Mouse (Mus musculus): ENCODE data around the gene Tfap2a. TPM values are rescaled to one million over a fixed set of nuclear protein-coding genes. Genes with fewer than 3 reads are reported as not detected.
A peak's percentile ranks its signal among the peaks of the same experiment; 100 is the strongest.

Gene Tfap2a
- polyA plus RNA-seq, 1 experiment from 2014 or later = 13.7 TPM

DNA sequence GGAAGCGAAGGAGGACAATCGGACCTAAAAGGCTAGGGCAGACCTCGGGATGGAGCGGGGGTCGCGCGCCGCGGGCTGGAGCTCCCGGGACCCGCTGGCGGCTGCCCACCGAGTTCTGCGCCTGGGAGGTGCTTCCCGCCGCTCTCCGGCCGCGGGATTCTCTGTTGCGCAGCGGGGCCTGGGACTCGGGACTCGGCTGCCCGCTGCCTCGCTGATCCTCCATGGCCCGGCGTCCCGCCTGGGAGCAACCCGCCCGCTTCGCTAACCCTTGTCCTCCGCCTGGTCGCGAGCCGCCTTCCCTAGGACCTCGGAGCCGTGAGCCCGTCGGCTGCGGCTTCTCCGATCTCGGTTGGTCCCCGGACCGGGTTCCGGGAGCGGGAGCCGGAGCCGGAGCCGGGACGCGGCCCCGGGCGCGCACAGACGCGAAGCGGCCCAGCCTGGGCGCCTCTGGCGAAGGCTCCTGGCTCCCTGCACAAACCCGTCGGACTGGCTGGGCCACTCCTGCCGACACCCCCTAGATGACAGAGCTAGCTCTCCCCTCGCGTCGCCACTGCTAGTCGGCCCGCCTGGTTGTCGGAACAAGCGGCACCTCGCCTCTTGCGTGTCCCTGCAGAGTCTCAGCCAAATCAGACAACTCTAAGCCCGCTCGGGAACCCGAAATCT lies 6.9 kb downstream of the Tfap2a start:
- H3K27ac ChIP-seq (ENCODE audit: low read depth, low read length) = peak overlapping the region; percentile 95
- H3K4me1 ChIP-seq (ENCODE audit: control insufficient read depth, insufficient read depth, low read length) = no peaks in the 10 kb centered on the region; the same call in 1 of the 2 replicates
- ATAC-seq (ENCODE audit: insufficient read depth, low FRiP score, low TSS enrichment) (peak; percentile 42), DNase-seq (ENCODE audit: low spot score) (peak; percentile 53)
- WGBS = 0% methylated on average over 64 of the region's 74 CpGs
- peaks cover 78% of the 10 kb centered on the region for H3K27me3 ChIP-seq (ENCODE audit: control insufficient read depth, insufficient read depth, low read length)
- peak overlapping the region; percentile 89 for H3K9ac ChIP-seq (ENCODE audit: low read length)
- H3K36me3 ChIP-seq (ENCODE audit: control insufficient read depth, insufficient read depth, low read length) = no peaks in the 10 kb centered on the region
- peak overlapping the region; percentile 53 for H3K4me3 ChIP-seq (ENCODE audit: low read depth, low read length)
- no peaks in the 10 kb centered on the region for H3K9me3 ChIP-seq (ENCODE audit: control insufficient read depth, low read length)
- peak overlapping the region; percentile 71 for H3K4me2 ChIP-seq (ENCODE audit: low read depth)

DNA sequence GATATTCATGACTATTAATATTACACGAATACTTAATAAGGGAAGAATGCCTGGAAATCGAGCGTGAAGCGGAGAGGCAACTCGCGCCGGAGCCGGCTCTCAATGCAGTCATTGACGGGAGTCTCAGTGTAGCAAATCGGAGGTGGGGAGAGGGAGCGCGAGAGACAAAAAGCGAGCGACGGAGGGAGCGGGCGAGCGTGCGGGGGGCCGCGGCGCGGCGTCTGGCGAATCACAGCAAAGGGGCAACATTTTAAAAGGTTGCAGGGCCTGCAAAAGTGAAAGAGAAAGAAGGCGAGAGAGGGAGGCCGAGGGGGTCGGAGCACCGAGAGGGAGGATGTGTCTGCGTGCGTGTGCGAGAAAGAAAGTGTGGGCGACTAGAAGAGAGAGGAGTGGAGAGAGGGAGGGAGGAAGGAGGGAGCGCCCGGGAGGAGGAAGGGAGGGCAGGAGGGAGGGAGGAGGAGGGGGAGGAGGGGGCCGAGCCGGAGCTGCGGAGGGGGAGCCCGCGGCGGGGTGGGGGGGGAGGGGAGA lies 7.5 kb downstream of the Tfap2a start:
- H3K27ac ChIP-seq (ENCODE audit: low read depth, low read length) = peak overlapping the region; percentile 95
- H3K9me3 ChIP-seq (ENCODE audit: control insufficient read depth, low read length) = no peaks in the 10 kb centered on the region
- H3K4me2 ChIP-seq (ENCODE audit: low read depth) = peak overlapping the region; percentile 71
- no peaks in the 10 kb centered on the region; the same call in 1 of the 2 replicates for H3K4me1 ChIP-seq (ENCODE audit: control insufficient read depth, insufficient read depth, low read length)
- H3K27me3 ChIP-seq (ENCODE audit: control insufficient read depth, insufficient read depth, low read length) = peaks cover 77% of the 10 kb centered on the region
- DNase-seq (ENCODE audit: low spot score) (peak; percentile 87), ATAC-seq (ENCODE audit: insufficient read depth, low FRiP score, low TSS enrichment) (peak; percentile 65)
- no peaks in the 10 kb centered on the region for H3K36me3 ChIP-seq (ENCODE audit: control insufficient read depth, insufficient read depth, low read length)
- H3K4me3 ChIP-seq (ENCODE audit: low read depth, low read length) = peak overlapping the region; percentile 53
- peak overlapping the region; percentile 89 for H3K9ac ChIP-seq (ENCODE audit: low read length)
- WGBS = under 1% methylated on average over 32 of the region's 41 CpGs

DNA sequence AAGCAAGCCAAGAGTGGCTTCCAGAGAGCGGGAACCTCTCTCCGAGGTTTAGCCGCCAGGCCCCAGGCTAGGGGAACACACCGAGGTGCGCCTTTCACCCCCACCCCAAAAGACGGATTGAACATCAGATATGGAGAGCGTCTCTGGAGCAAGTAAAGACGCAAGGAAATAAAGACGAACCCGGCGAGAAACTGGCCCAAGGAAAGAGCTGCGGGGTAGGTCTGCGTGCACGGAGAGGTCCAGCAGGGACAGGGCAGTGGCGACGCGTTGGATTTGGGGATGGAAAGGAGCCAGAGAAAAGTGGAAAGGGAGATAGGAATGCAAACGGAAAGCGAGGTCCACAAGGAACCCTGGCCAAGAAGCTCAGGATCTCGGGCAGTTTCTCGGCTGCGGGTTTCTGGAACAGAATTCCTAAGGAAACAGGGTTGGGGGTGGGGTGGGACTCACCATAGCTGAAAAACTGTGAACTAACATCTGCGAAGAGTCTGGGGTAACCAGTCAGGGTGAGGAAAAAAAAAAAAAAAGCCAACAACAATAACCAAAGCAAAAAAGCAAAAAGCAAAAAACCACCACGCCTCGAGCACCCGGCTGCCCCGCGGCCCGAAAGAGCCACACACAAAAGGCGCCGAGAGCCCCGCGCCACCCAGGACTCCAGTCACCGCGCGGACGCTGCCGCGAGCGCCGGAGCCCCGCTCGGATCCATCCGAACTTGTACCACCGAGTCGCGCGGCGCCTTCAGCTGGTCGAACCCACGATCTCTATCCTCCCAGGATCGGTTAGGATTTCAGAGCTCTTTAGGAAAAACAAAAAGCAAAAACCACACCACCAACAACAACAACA lies 8.4 kb downstream of the Tfap2a start:
- H3K36me3 ChIP-seq (ENCODE audit: control insufficient read depth, insufficient read depth, low read length) = no peaks in the 10 kb centered on the region
- H3K27ac ChIP-seq (ENCODE audit: low read depth, low read length) = peak overlapping the region; percentile 95
- no peaks in the 10 kb centered on the region for H3K9me3 ChIP-seq (ENCODE audit: control insufficient read depth, low read length)
- H3K4me2 ChIP-seq (ENCODE audit: low read depth) = peak overlapping the region; percentile 71
- H3K27me3 ChIP-seq (ENCODE audit: control insufficient read depth, insufficient read depth, low read length) = peaks cover 78% of the 10 kb centered on the region
- peak; percentile 62 for DNase-seq (ENCODE audit: low spot score)
- ATAC-seq (ENCODE audit: insufficient read depth, low FRiP score, low TSS enrichment) = no peak
- WGBS = under 1% methylated on average over 52 of the region's 52 CpGs
- peak overlapping the region; percentile 53 for H3K4me3 ChIP-seq (ENCODE audit: low read depth, low read length)
- peak overlapping the region; percentile 57 for H3K9ac ChIP-seq (ENCODE audit: low read length)
- H3K4me1 ChIP-seq (ENCODE audit: control insufficient read depth, insufficient read depth, low read length) = no peaks in the 10 kb centered on the region

DNA sequence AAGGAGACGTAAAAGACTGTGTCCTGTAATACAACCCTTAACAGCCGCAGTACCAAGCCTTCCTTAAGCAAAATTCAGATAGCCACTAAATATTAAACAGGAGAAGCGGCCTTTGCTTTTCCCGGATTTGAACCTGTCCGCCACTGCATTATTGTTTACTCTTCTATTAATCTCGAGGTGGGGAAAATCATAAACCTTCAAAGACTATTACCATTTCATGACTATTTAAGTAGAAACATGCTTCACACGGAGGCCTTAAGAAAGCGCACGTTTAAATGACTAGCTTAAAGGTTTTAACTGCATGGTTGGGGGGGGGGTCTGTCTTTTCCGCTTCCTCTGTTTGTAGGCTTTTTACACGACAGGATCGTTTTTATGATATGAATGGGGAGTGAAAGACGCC lies 9.1 kb downstream of the Tfap2a start:
- peak overlapping the region; percentile 53 for H3K4me3 ChIP-seq (ENCODE audit: low read depth, low read length)

GRCm38 (mm10) chr13:40728626-40728990 lies 9.6 kb downstream of the Tfap2a start:
- peak overlapping the region; percentile 71 for H3K4me2 ChIP-seq (ENCODE audit: low read depth)
- H3K27ac ChIP-seq (ENCODE audit: low read depth, low read length) = peak overlapping the region; percentile 64
- H3K27me3 ChIP-seq (ENCODE audit: control insufficient read depth, insufficient read depth, low read length) = peaks cover 78% of the 10 kb centered on the region

More for the DNA sequence above, 9.1 kb downstream of the Tfap2a start:
- peaks cover 78% of the 10 kb centered on the region for H3K27me3 ChIP-seq (ENCODE audit: control insufficient read depth, insufficient read depth, low read length)
- DNase-seq (ENCODE audit: low spot score) (peak; percentile 44), ATAC-seq (ENCODE audit: insufficient read depth, low FRiP score, low TSS enrichment) (no peak)
- under 1% methylated on average over 13 of the region's 13 CpGs for WGBS
- H3K4me2 ChIP-seq (ENCODE audit: low read depth) = peak overlapping the region; percentile 71
- no peaks in the 10 kb centered on the region for H3K4me1 ChIP-seq (ENCODE audit: control insufficient read depth, insufficient read depth, low read length)
- H3K36me3 ChIP-seq (ENCODE audit: control insufficient read depth, insufficient read depth, low read length) = no peaks in the 10 kb centered on the region
- H3K27ac ChIP-seq (ENCODE audit: low read depth, low read length) = peak overlapping the region; percentile 95
- no peaks in the 10 kb centered on the region for H3K9me3 ChIP-seq (ENCODE audit: control insufficient read depth, low read length)
- peak overlapping the region; percentile 57 for H3K9ac ChIP-seq (ENCODE audit: low read length)

GRCm38 (mm10) chr13:40727731-40728625 lies 10.2 kb downstream of the Tfap2a start:
- peak overlapping the region; percentile 64 for H3K27ac ChIP-seq (ENCODE audit: low read depth, low read length)
- H3K9ac ChIP-seq (ENCODE audit: low read length) = peak overlapping the region; percentile 57
- DNase-seq (ENCODE audit: low spot score) (peak; percentile 65), ATAC-seq (ENCODE audit: insufficient read depth, low FRiP score, low TSS enrichment) (no peak)
- WGBS = under 1% methylated on average over 42 of the region's 42 CpGs
- H3K36me3 ChIP-seq (ENCODE audit: control insufficient read depth, insufficient read depth, low read length) = no peaks in the 10 kb centered on the region
- no peaks in the 10 kb centered on the region for H3K9me3 ChIP-seq (ENCODE audit: control insufficient read depth, low read length)
- H3K4me1 ChIP-seq (ENCODE audit: control insufficient read depth, insufficient read depth, low read length) = no peaks in the 10 kb centered on the region
- peak overlapping the region; percentile 71 for H3K4me2 ChIP-seq (ENCODE audit: low read depth)
- peaks cover 74% of the 10 kb centered on the region for H3K27me3 ChIP-seq (ENCODE audit: control insufficient read depth, insufficient read depth, low read length)
- H3K4me3 ChIP-seq (ENCODE audit: low read depth, low read length) = peak overlapping the region; percentile 53

More at GRCm38 (mm10) chr13:40728626-40728990, 9.6 kb downstream of the Tfap2a start:
- DNase-seq (ENCODE audit: low spot score) (no peak), ATAC-seq (ENCODE audit: insufficient read depth, low FRiP score, low TSS enrichment) (no peak)
- WGBS = 0% methylated on average over 14 of the region's 15 CpGs
- Histone ChIP-seq H3K9ac (ENCODE audit: low read length) (peak overlapping the region; percentile 57), H3K9me3 (ENCODE audit: control insufficient read depth, low read length) (no peaks in the 10 kb centered on the region), H3K36me3 (ENCODE audit: control insufficient read depth, insufficient read depth, low read length) (no peaks in the 10 kb centered on the region), H3K4me1 (ENCODE audit: control insufficient read depth, insufficient read depth, low read length) (no peaks in the 10 kb centered on the region), H3K4me3 (ENCODE audit: low read depth, low read length) (peak overlapping the region; percentile 53)

DNA sequence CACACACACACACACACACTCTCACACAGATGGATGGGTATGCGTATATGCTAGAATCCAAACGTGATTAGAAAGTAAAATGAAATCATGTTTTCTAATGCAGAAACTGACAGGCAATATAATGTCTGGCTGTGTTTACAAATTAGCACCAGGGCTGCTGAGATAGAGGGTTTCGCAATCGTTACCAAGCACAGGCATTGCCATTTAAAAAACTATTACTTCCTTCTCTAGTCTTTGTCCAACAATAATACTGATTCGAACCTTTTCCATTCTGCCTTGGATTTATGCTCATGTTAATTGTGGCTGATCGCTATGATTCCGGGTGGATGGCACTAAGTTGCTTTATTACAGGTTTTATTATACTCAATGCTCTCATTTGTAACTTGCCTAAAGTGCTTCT lies 12.3 kb downstream of the Tfap2a start:
- no peak for DNase-seq (ENCODE audit: low spot score)
- Histone ChIP-seq H3K4me1 (ENCODE audit: control insufficient read depth, insufficient read depth, low read length) (no peaks in the 10 kb centered on the region), H3K4me3 (ENCODE audit: low read depth, low read length) (peak overlapping the region; percentile 22; the same call in 1 of the 2 replicates), H3K9me3 (ENCODE audit: control insufficient read depth, low read length) (no peaks in the 10 kb centered on the region), H3K36me3 (ENCODE audit: control insufficient read depth, insufficient read depth, low read length) (no peaks in the 10 kb centered on the region), H3K27ac (ENCODE audit: low read depth, low read length) (no peak overlapping the region), H3K4me2 (ENCODE audit: low read depth) (peak overlapping the region; percentile 25), H3K9ac (ENCODE audit: low read length) (peak overlapping the region; percentile 4; the same call in 1 of the 2 replicates), H3K27me3 (ENCODE audit: control insufficient read depth, insufficient read depth, low read length) (peaks cover 60% of the 10 kb centered on the region)
- ATAC-seq (ENCODE audit: insufficient read depth, low FRiP score, low TSS enrichment) = no peak
- 2% methylated on average over 7 of the region's 7 CpGs for WGBS

GRCm38 (mm10) chr13:40723598-40723920 lies 14.6 kb downstream of the Tfap2a start:
- Histone ChIP-seq H3K4me1 (ENCODE audit: control insufficient read depth, insufficient read depth, low read length) (no peaks in the 10 kb centered on the region), H3K36me3 (ENCODE audit: control insufficient read depth, insufficient read depth, low read length) (no peaks in the 10 kb centered on the region), H3K27me3 (ENCODE audit: control insufficient read depth, insufficient read depth, low read length) (peaks cover 72% of the 10 kb centered on the region), H3K9me3 (ENCODE audit: control insufficient read depth, low read length) (no peaks in the 10 kb centered on the region), H3K4me2 (ENCODE audit: low read depth) (peak overlapping the region; percentile 70), H3K27ac (ENCODE audit: low read depth, low read length) (peak overlapping the region; percentile 40), H3K9ac (ENCODE audit: low read length) (peak overlapping the region; percentile 44), H3K4me3 (ENCODE audit: low read depth, low read length) (peak overlapping the region; percentile 46)
- no peak for ATAC-seq (ENCODE audit: insufficient read depth, low FRiP score, low TSS enrichment)
- WGBS = 2% methylated on average over 5 of the region's 5 CpGs
- no peak for DNase-seq (ENCODE audit: low spot score)
